Mouse (Mus musculus) CH12.LX (cell line): ENCODE results near the gene Ncoa6. TPM values are rescaled to one million over a fixed set of nuclear protein-coding genes. Genes with fewer than 3 reads are reported as not detected.

Experiments
- DNase-seq: peaks from one replicate; pipeline ENCODE4 v3.0.0-alpha.2; 2013; ENCODE audit errors: extremely low read depth
- H3K27ac ChIP-seq: 2 replicates; pipeline ENCODE4 v1.5.1; 2012; ENCODE audit warnings: low read depth, mild to moderate bottlenecking, control low read depth, moderate library complexity; ENCODE audit not compliant: insufficient read depth
- H3K27me3 ChIP-seq: replicated peaks from 2 replicates; pipeline ENCODE3; 2012; ENCODE audit warnings: inconsistent platforms
- H3K36me3 ChIP-seq, 2 experiments: replicated peaks in 1 of 2; 2 replicates each; pipeline versions ENCODE3 to v1.6.1; 2012; ENCODE audit warnings: inconsistent platforms in 1 of 2, low read length in 1 of 2, mild to moderate bottlenecking in 1 of 2, mixed read lengths in 1 of 2, moderate library complexity in 1 of 2; ENCODE audit not compliant: control insufficient read depth in 1 of 2, insufficient read depth in 1 of 2
- H3K4me1 ChIP-seq, 2 experiments: 2 replicates each; pipeline ENCODE4 v1.6.1; 2012; ENCODE audit warnings: inconsistent platforms in 1 of 2, moderate library complexity in 1 of 2; ENCODE audit not compliant: insufficient read depth in 2 of 2, control insufficient read depth in 1 of 2
- H3K4me2 ChIP-seq: 2 replicates; pipeline ENCODE4 v1.6.1; 2012; ENCODE audit warnings: low read depth, mild to moderate bottlenecking, control low read depth; ENCODE audit not compliant: poor library complexity, insufficient read depth, severe bottlenecking
- H3K4me3 ChIP-seq, 3 experiments: fragments of 150-350 bp in 1 of 3; sonication (generic) in 1 of 3; replicated peaks in 1 of 3; 2 replicates each; pipeline versions ENCODE3 to v1.5.1; 2011 to 2012; ENCODE audit warnings: low read depth in 2 of 3, low read length in 2 of 3, mild to moderate bottlenecking in 2 of 3, moderate library complexity in 2 of 3, control low read depth in 1 of 3, improper control_type of control experiment in 1 of 3, inconsistent platforms in 1 of 3, mixed read lengths in 1 of 3; ENCODE audit not compliant: poor library complexity in 1 of 3
- H3K79me2 ChIP-seq: replicated peaks from 2 replicates; pipeline ENCODE4 v1.6.1; 2012; ENCODE audit warnings: mild to moderate bottlenecking, moderate library complexity; ENCODE audit not compliant: control insufficient read depth, poor library complexity, insufficient read depth, severe bottlenecking; ENCODE audit errors: extremely low read depth
- H3K9ac ChIP-seq: 2 replicates; pipeline ENCODE4 v1.6.1; 2012; ENCODE audit warnings: low read depth, mild to moderate bottlenecking, control low read depth, moderate library complexity; ENCODE audit not compliant: insufficient read depth
- H3K9me3 ChIP-seq: replicated peaks from 2 replicates; pipeline ENCODE3; 2012; ENCODE audit warnings: low read length, inconsistent platforms, mixed read lengths
- BHLHE40 ChIP-seq: IDR thresholded peaks from 2 replicates; pipeline ENCODE4 v1.6.1; 2011; ENCODE audit warnings: mild to moderate bottlenecking, low read depth, low read length, improper control_type of control experiment
- CTCF ChIP-seq, 2 experiments: IDR thresholded peaks in 1 of 2; conservative IDR thresholded peaks in 1 of 2; 2 replicates each; pipeline ENCODE4 v1.5.1; 2011 to 2012; ENCODE audit warnings: low read depth in 2 of 2, low read length in 2 of 2, improper control_type of control experiment in 1 of 2, inconsistent platforms in 1 of 2, mild to moderate bottlenecking in 1 of 2, moderate library complexity in 1 of 2
- ELF1 ChIP-seq: IDR thresholded peaks from 2 replicates; pipeline ENCODE4 v1.6.1; 2014; ENCODE audit warnings: low read depth, mild to moderate bottlenecking, inconsistent platforms, low read length, improper control_type of control experiment
- ETS1 ChIP-seq: conservative IDR thresholded peaks from 2 replicates; pipeline ENCODE4 v1.6.1; 2012; ENCODE audit warnings: low read depth, mild to moderate bottlenecking, inconsistent platforms, low read length, improper control_type of control experiment, moderate library complexity
- GABPA ChIP-seq: IDR thresholded peaks from 2 replicates; pipeline ENCODE4 v1.6.1; 2012; ENCODE audit warnings: low read depth, low read length, improper control_type of control experiment, inconsistent platforms; ENCODE audit not compliant: insufficient replicate concordance
- MAX ChIP-seq: IDR thresholded peaks from 2 replicates; pipeline ENCODE4 v1.6.1; 2011; ENCODE audit warnings: low read length, improper control_type of control experiment
- MAZ ChIP-seq: IDR thresholded peaks from 2 replicates; pipeline ENCODE4 v1.6.1; 2012; ENCODE audit warnings: low read depth, mild to moderate bottlenecking, inconsistent platforms, low read length, improper control_type of control experiment, moderate library complexity
- MXI1 ChIP-seq: IDR thresholded peaks from 2 replicates; pipeline ENCODE4 v1.6.1; 2011; ENCODE audit warnings: mild to moderate bottlenecking, low read depth, low read length, improper control_type of control experiment
- MYC ChIP-seq: IDR thresholded peaks from 2 replicates; pipeline ENCODE4 v1.6.1; 2011; ENCODE audit warnings: low read depth, mild to moderate bottlenecking, improper control_type of control experiment, low read length
- NELFE ChIP-seq: IDR thresholded peaks from 2 replicates; pipeline ENCODE4 v1.6.1; 2011; ENCODE audit warnings: low read depth, low read length, improper control_type of control experiment
- NRF1 ChIP-seq: IDR thresholded peaks from 2 replicates; pipeline ENCODE4 v1.6.1; 2014; ENCODE audit warnings: low read depth, mild to moderate bottlenecking, inconsistent platforms, low read length, improper control_type of control experiment, moderate library complexity
- POLR2A ChIP-seq: IDR thresholded peaks from 2 replicates; pipeline ENCODE4 v1.6.1; 2011; ENCODE audit warnings: low read depth, mild to moderate bottlenecking, improper control_type of control experiment, low read length
- POLR2AphosphoS2 ChIP-seq: IDR thresholded peaks from 2 replicates; pipeline ENCODE4 v1.6.1; 2011; ENCODE audit warnings: low read depth, low read length, improper control_type of control experiment
- SMC3 ChIP-seq: IDR thresholded peaks from 2 replicates; pipeline ENCODE4 v1.6.1; 2011; ENCODE audit warnings: low read depth, low read length, improper control_type of control experiment
- TBP ChIP-seq: conservative IDR thresholded peaks from 2 replicates; pipeline ENCODE4 v1.6.1; 2011; ENCODE audit warnings: low read depth, low read length, improper control_type of control experiment
- TCF12 ChIP-seq: IDR thresholded peaks from 2 replicates; pipeline ENCODE4 v1.6.1; 2014; ENCODE audit warnings: low read depth, mild to moderate bottlenecking, inconsistent platforms, low read length, improper control_type of control experiment
- USF1 ChIP-seq: IDR thresholded peaks from 2 replicates; pipeline ENCODE4 v1.6.1; 2014; ENCODE audit warnings: low read depth, mild to moderate bottlenecking, inconsistent platforms, low read length, improper control_type of control experiment
- USF2 ChIP-seq: conservative IDR thresholded peaks from 2 replicates; pipeline ENCODE4 v1.6.1; 2011; ENCODE audit warnings: low read depth, low read length, improper control_type of control experiment
- ZC3H11A ChIP-seq: IDR thresholded peaks from 2 replicates; pipeline ENCODE4 v1.6.1; 2012; ENCODE audit warnings: low read depth, mild to moderate bottlenecking, inconsistent platforms, low read length, improper control_type of control experiment
- ZKSCAN1 ChIP-seq: IDR thresholded peaks from 2 replicates; pipeline ENCODE4 v1.6.1; 2012; ENCODE audit warnings: low read depth, inconsistent platforms, low read length, improper control_type of control experiment, borderline replicate concordance
- dilution Hi-C: fragments of 300-500 bp; cut with MboI; formaldehyde crosslinking; loops from 2 replicates; pipeline ENCODE4 v1.14.3; 2020; ENCODE audit warnings: low sequenced_read_pairs; ENCODE audit not compliant: extremely low pct_unique_long_range_greater_than_20kb, extremely low pct_ligation_motif_present
- in situ Hi-C: fragments of 300-500 bp; cut with MboI; formaldehyde crosslinking; loops from 3 replicates; pipeline ENCODE4 v1.14.3; 2019; ENCODE audit warnings: low sequenced_read_pairs, low pct_ligation_motif_present, low pct_unique_long_range_greater_than_20kb, mixed read lengths
- polyA plus RNA-seq: library from polyadenylated mRNA; unstranded; fragments of >175 nt; gene quantifications from 2 replicates; pipeline ENCODE4 v1.2.1, GENCODE M21; 2012; ENCODE audit warnings: low read depth; ENCODE audit not compliant: insufficient read length
- total RNA-seq, 2 experiments: library from RNA; depleted of rRNA; stranded (reverse); fragments of 300-350 nt in 1 of 2; fragments of >200 nt in 1 of 2; gene quantifications; 2 replicates each; pipeline ENCODE4 v1.2.3; 2012 to 2014

Gene Ncoa6
- total RNA-seq (2012; rRNA removed), result 5.9 and 6.2 TPM in 2 replicates
- 5.2 and 5.4 TPM in 2 replicates for total RNA-seq (2014; rRNA removed)
- 17.0 and 20.6 TPM in 2 replicates for polyA plus RNA-seq

GRCm38 (mm10) chr2:155473570-155474088 is at the start of gene Ncoa6:
Gene Ncoa6, minus strand, starts transcription at chr2:155473894.
- in situ Hi-C loops (no loop called here), dilution Hi-C loops (no loop called here)
- peaks cover 30% of the 10 kb centered on the region for H3K79me2 ChIP-seq
- TF ChIP-seq ZKSCAN1 (no peak), CTCF (conservative IDR thresholded peaks at IDR 0.05 in 1 of 2, IDR thresholded peaks at IDR 0.05 in 1 of 2; ENCODE audit: low read depth in 2 of 2, low read length in 2 of 2) (no peak), ETS1 (no peak), POLR2A (peak; percentile 88), ZC3H11A (no peak), NELFE (peak; percentile 71), TBP (0 out of 2 replicates have a peak, but pooled peaks have one; percentile 66), USF1 (peak; percentile 84), MXI1 (peak; percentile 80; the same call in 1 of the 2 replicates), MAX (0 out of 2 replicates have a peak, but pooled peaks have one; percentile 47), NRF1 (0 out of 2 replicates have a peak, but pooled peaks have one; percentile 30), MYC (0 out of 2 replicates have a peak, but pooled peaks have one; percentile 22), USF2 (peak; percentile 56), GABPA (no peak), MAZ (no peak), TCF12 (peak; percentile 68), SMC3 (no peak), POLR2AphosphoS2 (no peak), ELF1 (no peak), BHLHE40 (peak; percentile 48; the same call in 1 of the 2 replicates)
- H3K27me3 ChIP-seq, result no peaks in the 10 kb centered on the region
- H3K4me3 ChIP-seq, result peak within 1 kb of the TSS; percentile 82 to 92 (median 89)
- H3K9ac ChIP-seq, result peak within 1 kb of the TSS; percentile 87
- DNase-seq, result peak; percentile 73
- no peaks in the 10 kb centered on the region for H3K36me3 ChIP-seq
- peak within 1 kb of the TSS; percentile 88 for H3K4me2 ChIP-seq
- H3K27ac ChIP-seq, result 0 out of 2 replicates have a peak within 1 kb of the TSS, but pooled peaks have one; percentile 12
- peaks cover 0 to 18% of the 10 kb centered on the region in 2 experiments; a peak in 2 of 4 replicates for H3K4me1 ChIP-seq
- no peaks in the 10 kb centered on the region for H3K9me3 ChIP-seq
